Mouse (Mus musculus) bone marrow, adult 2 months (tissue): Measurements from ENCODE around the gene Vegfb. TPM values are rescaled to one million over a fixed set of nuclear protein-coding genes. Genes with fewer than 3 reads are reported as not detected.

ENCODE experiments used
- H3K27ac ChIP-seq: fragments of 200-500 bp; 2 replicates; pipeline ENCODE4 v1.5.1; 2012; ENCODE audit warnings: low read depth, mild to moderate bottlenecking, control low read depth, inconsistent platforms, low read length; ENCODE audit not compliant: control insufficient read depth, poor library complexity, insufficient read depth
- H3K4me1 ChIP-seq: fragments of 200-500 bp; 2 replicates; pipeline ENCODE4 v1.6.1; 2011; ENCODE audit warnings: low read length; ENCODE audit not compliant: control insufficient read depth, insufficient read depth
- H3K4me3 ChIP-seq: fragments of 200-500 bp; replicated peaks from 2 replicates; pipeline ENCODE3; 2011; ENCODE audit warnings: mild to moderate bottlenecking, low read depth, low read length, control low read depth; ENCODE audit not compliant: control insufficient read depth
- CTCF ChIP-seq: fragments of 200-500 bp; IDR thresholded peaks from 2 replicates; pipeline ENCODE4 v1.5.1; 2011; ENCODE audit warnings: low read length, control low read depth; ENCODE audit not compliant: control insufficient read depth, insufficient read depth
- POLR2A ChIP-seq: fragments of 200-500 bp; IDR thresholded peaks from 2 replicates; pipeline ENCODE4 v1.6.1; 2011; ENCODE audit warnings: low read depth, mild to moderate bottlenecking, control low read depth, low read length, borderline replicate concordance; ENCODE audit not compliant: control insufficient read depth
- WGBS: fragments of 180-500 bp; shearing (Covaris S2); methylation state at CpG from one replicate; pipeline ENCODE4 v1.1.7; 2018; 5-methylcytosine and 5-hydroxymethylcytosine counted together
- polyA plus RNA-seq: library from polyadenylated mRNA; stranded (reverse); fragments of >200 nt; gene quantifications from 2 replicates; pipeline ENCODE4 v1.2.4, GENCODE M21; 2011; ENCODE audit warnings: low replicate concordance; ENCODE audit not compliant: missing spikeins, insufficient read depth, insufficient read length

The Vegfb gene
- polyA plus RNA-seq, 1 experiment = 14.0 TPM

DNA sequence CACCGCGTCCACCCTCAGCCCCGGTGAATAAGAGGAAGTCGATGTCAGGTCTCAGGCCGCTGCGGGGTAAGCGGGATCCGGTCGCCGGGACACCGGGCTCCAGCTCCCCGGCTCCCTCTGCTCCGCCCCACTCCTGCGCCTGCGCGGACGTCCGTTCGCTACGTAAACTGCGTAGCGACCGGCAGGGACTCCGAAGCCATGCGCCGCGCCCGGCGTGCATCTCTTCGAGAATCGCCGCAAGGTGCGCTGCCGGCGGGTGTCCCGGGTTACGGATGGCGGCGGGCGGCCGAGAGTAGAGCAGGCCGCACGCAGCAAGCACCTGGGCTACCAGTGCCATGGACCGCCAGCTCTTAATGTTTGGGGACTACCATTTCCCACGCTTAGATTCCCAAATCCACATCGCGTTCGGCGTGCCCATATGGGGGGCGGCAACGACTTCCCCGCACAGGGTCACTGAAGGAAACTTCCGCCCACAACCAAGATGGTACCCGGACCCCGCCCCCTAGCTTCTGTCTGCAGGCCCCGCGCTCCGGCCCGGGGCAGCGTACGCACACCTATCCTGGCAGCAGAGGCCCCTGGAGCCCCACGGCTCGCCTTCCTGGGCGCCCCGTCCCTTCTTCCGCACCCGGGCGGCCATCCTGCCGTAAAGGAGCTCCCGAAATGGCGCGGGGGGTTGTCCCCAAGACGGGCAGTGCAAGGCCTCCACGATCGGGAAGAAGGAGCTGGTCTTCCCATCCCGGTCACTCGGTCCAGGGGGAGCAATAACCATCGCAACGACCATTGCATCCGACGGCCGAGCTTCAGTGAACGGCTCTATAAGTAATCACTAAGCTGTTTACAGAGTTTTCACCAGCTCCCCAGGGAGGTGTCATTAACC, 45.8 kb downstream of the Vegfb start, which contains the start of gene Bad:
Gene Bad (plus strand): TSS at position 490 of the 877 bp plus-strand sequence.
- Histone ChIP-seq H3K4me3 (peak within 1 kb of the TSS; percentile 100), H3K27ac (peak within 1 kb of the TSS; percentile 90), H3K4me1 (peaks cover 1% of the 10 kb centered on the region; the same call in 1 of the 2 replicates)
- WGBS = under 1% methylated on average over 83 of the region's 83 CpGs
- TF ChIP-seq POLR2A = peak; percentile 35; the same call in 1 of the 2 replicates
- TF ChIP-seq CTCF = no peak

DNA sequence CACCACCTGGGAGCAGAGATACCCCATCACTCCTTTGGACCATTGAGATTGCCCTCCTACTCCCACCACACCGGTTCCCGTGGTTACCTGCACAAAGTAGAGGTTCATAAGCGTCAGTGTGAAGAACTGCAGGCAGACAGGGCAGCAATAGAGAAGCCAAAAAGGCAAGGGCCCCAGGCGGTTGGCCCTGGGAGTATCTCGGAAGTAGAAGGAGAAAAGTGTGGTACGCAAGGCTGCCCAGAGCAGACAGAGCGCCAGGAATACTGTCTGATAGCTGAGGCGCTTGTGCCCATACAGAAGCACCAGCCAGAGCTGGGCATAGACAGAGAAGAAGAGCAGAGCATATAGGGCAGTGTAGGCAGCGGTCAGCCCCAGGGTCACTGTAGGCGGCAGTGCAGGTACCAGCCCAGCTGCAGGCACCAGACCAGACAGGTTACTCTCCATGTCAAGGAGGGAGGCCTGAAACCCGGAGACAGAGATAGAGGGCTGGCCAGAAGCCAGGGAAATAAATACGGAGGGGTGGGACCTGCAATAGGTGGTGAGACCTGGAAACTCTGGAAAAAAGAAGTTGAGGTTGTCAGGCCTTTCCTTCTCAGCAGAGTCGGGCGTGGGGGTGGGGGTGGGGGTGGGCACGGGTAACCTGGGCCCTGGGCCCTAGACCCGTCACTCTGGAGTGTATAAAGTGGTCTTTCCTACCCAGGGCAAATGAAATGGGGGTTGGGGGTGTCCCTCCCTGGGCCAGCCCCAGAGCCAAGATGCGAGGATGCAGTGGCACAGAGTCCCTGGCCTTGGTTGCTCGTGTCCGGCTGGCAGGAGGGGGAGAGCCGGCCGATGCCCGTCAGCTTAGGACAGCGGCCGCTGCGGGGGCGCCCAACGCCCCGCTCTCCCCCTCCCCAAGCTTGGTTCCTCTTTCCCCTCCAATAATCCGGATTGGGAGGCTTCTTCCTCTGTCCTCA, 46.8 kb downstream of the Vegfb start:
- peak overlapping the region; percentile 100 for H3K4me3 ChIP-seq
- 27% methylated on average over 29 of the region's 29 CpGs for WGBS
- no peak for TF ChIP-seq CTCF
- TF ChIP-seq POLR2A = no peak
- peaks cover 1% of the 10 kb centered on the region; the same call in 1 of the 2 replicates for H3K4me1 ChIP-seq
- peak overlapping the region; percentile 90 for H3K27ac ChIP-seq

DNA sequence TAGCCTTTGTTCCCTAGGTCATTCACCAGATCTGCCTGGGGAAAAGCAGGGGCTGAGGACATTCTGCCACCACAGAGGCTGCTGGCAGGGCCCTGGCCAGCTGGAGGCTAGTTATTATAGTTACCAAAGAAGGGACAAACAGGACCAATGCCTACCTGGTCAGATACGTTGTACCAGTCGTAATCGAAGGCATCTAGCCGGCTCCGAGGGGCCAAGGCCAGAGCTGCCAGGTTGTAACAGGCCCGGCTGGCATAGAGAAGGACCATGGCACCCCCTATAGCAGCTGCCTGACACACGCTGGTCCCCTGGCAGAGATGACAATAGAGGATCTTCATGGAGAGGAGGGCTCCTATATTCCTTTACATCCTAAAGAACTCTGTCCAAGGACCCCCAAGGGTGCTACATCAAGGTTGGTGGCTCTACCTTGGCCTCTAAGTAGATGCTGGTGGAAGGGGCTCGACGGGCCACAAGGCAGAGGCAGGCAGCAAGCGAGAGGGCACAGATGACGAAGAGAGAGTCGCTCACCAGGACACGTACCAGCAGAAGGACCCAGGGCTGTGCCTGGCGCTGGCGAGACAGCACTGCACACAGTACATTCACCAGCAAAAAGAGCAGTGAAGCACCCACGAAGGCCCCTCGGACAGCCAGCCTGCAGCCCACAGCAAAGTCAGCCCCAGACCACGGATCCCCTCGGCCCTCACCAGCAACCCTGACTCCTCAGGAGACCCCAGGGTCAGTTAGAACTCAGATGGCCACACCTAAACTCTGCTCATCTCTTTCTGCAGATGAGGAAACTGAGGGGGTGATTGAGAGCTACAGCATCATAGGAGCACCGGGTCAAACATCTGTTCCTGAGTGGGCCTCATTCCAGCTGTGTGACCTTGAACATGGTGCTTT, 48.1 kb downstream of the Vegfb start:
- H3K4me1 ChIP-seq = peaks cover 1% of the 10 kb centered on the region; the same call in 1 of the 2 replicates
- TF ChIP-seq POLR2A (no peak), CTCF (no peak)
- WGBS = 89% methylated on average over 20 of the region's 20 CpGs
- H3K4me3 ChIP-seq = no peak overlapping the region
- no peak overlapping the region for H3K27ac ChIP-seq

DNA sequence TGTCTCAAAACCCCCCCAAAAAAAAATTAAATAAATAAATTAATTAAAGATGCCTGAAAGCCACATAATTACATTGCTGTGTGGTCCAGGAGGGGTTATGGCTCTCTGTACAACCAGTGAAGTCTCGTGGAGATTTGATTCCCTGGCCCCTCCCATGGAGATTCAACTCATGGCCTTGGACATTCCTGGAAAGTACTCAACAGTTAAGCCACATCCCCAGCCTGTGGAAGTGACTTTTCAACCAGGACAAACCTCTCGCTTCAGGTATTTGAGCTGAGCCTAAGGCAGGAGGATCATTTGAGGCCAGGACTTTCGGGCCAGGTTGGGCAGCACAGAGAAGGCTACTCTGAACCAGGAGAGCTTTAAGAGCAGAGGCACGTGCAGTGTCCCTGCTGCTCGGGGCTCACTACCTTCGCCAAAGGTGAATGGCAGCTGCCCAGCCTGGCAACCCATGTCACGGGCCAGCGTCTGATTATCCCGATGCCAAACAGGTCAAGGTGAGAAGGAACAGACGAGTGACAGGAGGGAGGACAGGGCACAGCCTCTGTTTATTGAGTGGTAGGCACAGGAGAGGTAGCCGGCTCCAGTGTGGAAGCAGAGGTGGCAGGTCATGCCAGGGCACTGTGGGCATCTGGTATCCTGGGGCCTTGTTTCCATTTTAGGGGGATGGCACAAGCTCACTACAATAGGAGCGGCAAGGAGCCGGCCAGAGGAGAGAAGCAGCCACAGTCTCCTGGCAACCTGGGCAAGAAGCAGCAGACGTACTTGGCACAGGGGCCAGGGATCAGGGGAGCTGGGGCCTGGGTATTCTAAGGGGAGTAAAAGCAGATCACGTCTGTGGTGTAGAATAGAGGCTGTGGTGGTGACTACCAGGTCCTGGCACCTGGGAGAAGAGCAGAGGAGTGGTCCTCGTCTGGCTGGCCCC, 49.6 kb downstream of the Vegfb start:
- TF ChIP-seq POLR2A (no peak), CTCF (no peak)
- 87% methylated on average over 16 of the region's 16 CpGs for WGBS
- Histone ChIP-seq H3K4me1 (peaks cover 2% of the 10 kb centered on the region), H3K4me3 (no peak overlapping the region), H3K27ac (no peak overlapping the region)

DNA sequence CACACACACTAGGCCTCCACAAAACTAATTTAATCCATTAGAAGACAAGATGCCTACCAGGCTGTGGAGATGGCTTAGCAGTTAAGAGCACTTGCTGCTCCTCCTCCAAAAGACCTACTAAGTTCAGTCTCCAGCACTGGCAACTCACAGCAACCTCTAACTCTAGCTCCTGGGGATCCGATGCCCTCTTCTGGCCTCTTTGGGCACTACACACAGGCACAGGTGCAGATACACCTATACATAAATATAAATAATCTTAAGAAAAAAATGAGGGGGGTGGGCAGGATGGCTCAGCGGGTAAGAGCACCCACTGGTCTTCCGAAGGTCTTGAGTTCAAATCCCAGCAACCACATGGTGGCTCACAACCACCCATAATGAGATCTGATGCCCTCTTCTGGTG, 51.2 kb downstream of the Vegfb start:
- H3K27ac ChIP-seq = no peak overlapping the region
- no peak for TF ChIP-seq POLR2A
- TF ChIP-seq CTCF = peak; percentile 61
- H3K4me3 ChIP-seq = no peak overlapping the region
- peaks cover 2% of the 10 kb centered on the region for H3K4me1 ChIP-seq
- WGBS = 31% methylated on average over 3 of the region's 3 CpGs

DNA sequence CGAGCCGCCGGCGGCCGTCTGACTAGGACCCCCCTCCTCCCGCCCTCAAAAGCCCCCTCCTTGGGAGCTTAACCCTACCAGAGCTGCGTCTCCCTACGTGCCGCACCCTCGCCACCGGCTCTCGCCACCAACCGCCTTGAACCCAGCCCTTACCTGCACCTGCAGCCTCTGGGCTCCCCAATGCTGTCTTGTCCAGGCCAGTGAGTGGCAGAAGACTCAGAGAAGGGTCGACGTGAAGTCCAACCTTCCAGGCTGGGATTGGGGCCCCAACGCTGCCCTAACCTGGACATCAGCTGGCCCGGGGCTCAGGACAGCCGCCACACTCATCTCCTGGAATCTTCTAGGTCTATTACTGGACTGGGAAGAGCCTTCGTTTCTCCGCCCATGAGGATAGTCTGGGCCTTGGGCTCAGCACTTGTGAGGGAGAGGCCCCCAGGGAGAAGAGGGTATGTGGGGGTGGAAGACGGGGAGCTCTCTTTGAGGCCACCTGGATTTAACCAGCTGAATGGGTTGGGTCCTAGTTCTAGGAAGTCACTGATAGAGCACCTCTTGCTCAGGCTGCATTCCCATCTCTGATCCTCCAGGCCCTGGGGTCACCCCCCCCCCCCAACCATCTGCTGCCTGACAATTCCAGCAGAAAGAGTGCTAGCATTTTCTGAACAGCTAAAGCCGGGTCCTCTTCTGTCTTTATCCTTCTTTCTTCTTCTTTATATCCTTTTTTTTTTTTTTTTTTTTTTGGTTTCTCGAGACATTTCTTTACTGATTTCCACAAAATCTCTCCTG, 53.1 kb downstream of the Vegfb start, which contains the start of gene Kcnk4:
Gene Kcnk4 (minus strand): TSS at position 321 of the 783 bp plus-strand sequence.
- WGBS = 23% methylated on average over 23 of the region's 23 CpGs
- H3K4me3 ChIP-seq = no peak within 1 kb of the TSS
- peaks cover 2% of the 10 kb centered on the region; the same call in 1 of the 2 replicates for H3K4me1 ChIP-seq
- H3K27ac ChIP-seq = no peak within 1 kb of the TSS
- TF ChIP-seq POLR2A (no peak), CTCF (no peak)
